ENCODE assay signal across 10 mouse cellular contexts in the genomic region with DNA sequence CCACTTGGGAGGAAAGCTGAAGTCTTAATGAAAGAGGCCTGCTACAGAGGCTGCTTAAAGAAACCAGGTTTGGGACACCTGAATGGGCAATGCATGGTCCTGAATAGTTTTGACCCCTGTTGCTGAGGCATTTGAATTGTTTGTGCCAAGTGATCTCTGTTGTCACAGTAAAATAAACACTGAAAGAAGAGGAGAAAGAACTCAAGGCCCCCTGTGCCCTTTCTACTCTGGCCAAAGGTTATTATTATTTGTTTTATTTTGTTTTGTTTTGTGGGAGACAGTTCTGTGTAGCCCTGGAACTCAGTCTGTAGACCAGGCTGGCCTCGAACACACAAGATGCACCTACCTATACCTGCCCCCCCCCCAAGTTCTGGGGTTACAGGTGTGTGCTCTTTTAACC. TPM values are rescaled to one million over a fixed set of nuclear protein-coding genes. Genes with fewer than 3 reads are reported as not detected.
DNase-seq lines count a peak whose midpoint lies in the region; ATAC-seq and TF ChIP-seq lines count a peak whose summit lies in the region.
"Had no signal": no experiment of that assay in that cellular context is flagged by ENCODE, and none has a peak within 500 bp of the region (broad histone marks: within the 10 kb centered on the region; RNA-seq: fewer than 3 reads in every experiment).

No protein-coding gene starts in this region.

- H3K27ac ChIP-seq in heart, postnatal 0 days (ENCODE audit: low read depth), result peak overlapping the region; percentile 91; the same call in 1 of the 2 replicates
- no peak overlapping the region for H3K27ac ChIP-seq in embryonic facial prominence, embryonic 12.5 days
- H3K27ac ChIP-seq in hindbrain, embryonic 16.5 days (ENCODE audit: low read depth, low read length), result no peak overlapping the region
- no peak overlapping the region for H3K27ac ChIP-seq in midbrain, embryonic 12.5 days (replicated peaks)

- TF ChIP-seq EP300 in heart, postnatal 0 days (IDR thresholded peaks at IDR 0.05; ENCODE audit: low read depth), result no peak

- H3K4me1 ChIP-seq in heart, postnatal 0 days (ENCODE audit: control insufficient read depth, insufficient read depth), result peaks cover 31% of the 10 kb centered on the region
- H3K4me1 ChIP-seq in embryonic facial prominence, embryonic 12.5 days, result peaks cover 36% of the 10 kb centered on the region
- peaks cover 24% of the 10 kb centered on the region for H3K4me1 ChIP-seq in hindbrain, embryonic 16.5 days (ENCODE audit: control insufficient read depth, insufficient read depth, low read depth, low read length)
- H3K4me1 ChIP-seq in midbrain, embryonic 12.5 days, result peaks cover 38% of the 10 kb centered on the region

- TF ChIP-seq CTCF in heart, postnatal 0 days (IDR thresholded peaks at IDR 0.05; ENCODE audit: low read depth), result no peak

- H3K9ac ChIP-seq in heart, postnatal 0 days (replicated peaks; ENCODE audit: low read depth, low read length), result peak overlapping the region; percentile 78; the same call in 1 of the 2 replicates
- H3K9ac ChIP-seq in embryonic facial prominence, embryonic 12.5 days, result no peak overlapping the region; the same call in 1 of the 2 replicates
- H3K9ac ChIP-seq in hindbrain, embryonic 16.5 days (ENCODE audit: low read depth, low read length), result no peak overlapping the region
- no peak overlapping the region for H3K9ac ChIP-seq in midbrain, embryonic 12.5 days (replicated peaks)

- no peak overlapping the region for H3K4me3 ChIP-seq in heart, postnatal 0 days (ENCODE audit: low read depth, low read length)
- H3K4me3 ChIP-seq in embryonic facial prominence, embryonic 12.5 days, result 0 out of 2 replicates have a peak overlapping the region, but pooled peaks have one; percentile 43
- H3K4me3 ChIP-seq in hindbrain, embryonic 16.5 days (ENCODE audit: low read length), result no peak overlapping the region
- H3K4me3 ChIP-seq in midbrain, embryonic 12.5 days, result 0 out of 2 replicates have a peak overlapping the region, but pooled peaks have one; percentile 50

- no peak for ATAC-seq in heart, postnatal 0 days (ENCODE audit: insufficient read depth, low read depth)
- no peak for ATAC-seq in embryonic facial prominence, embryonic 12.5 days (ENCODE audit: insufficient number of reproducible peaks, insufficient read depth, low FRiP score, low TSS enrichment)
- ATAC-seq in hindbrain, embryonic 16.5 days, result no peak
- ATAC-seq in midbrain, embryonic 12.5 days (ENCODE audit: low FRiP score, low read depth), result no peak
- ATAC-seq in activated CD4-positive, CD25-positive, alpha-beta regulatory T cell, adult 4 months, result no peak
- ATAC-seq in CD4-positive, CD25-positive, alpha-beta regulatory T cell, adult 4 months, result no peak

- WGBS in heart, postnatal 0 days, result 77% methylated on average over 1 of the region's 1 CpGs
- WGBS in embryonic facial prominence, embryonic 12.5 days, result 69% methylated on average over 1 of the region's 1 CpGs
- 83% methylated on average over 1 of the region's 1 CpGs for WGBS in hindbrain, embryonic 16.5 days
- WGBS in midbrain, embryonic 12.5 days, result 80% methylated on average over 1 of the region's 1 CpGs

- H3K27me3 ChIP-seq in heart, postnatal 0 days (ENCODE audit: control insufficient read depth, insufficient read depth, low read length), result no peaks in the 10 kb centered on the region; the same call in 1 of the 2 replicates
- peaks cover 34% of the 10 kb centered on the region for H3K27me3 ChIP-seq in embryonic facial prominence, embryonic 12.5 days
- H3K27me3 ChIP-seq in hindbrain, embryonic 16.5 days (replicated peaks; ENCODE audit: control insufficient read depth, insufficient read depth, low read length), result no peaks in the 10 kb centered on the region
- peaks cover 95% of the 10 kb centered on the region for H3K27me3 ChIP-seq in midbrain, embryonic 12.5 days

- H3K4me2 ChIP-seq in heart, postnatal 0 days (ENCODE audit: low read depth, low read length), result peak overlapping the region; percentile 59
- peak overlapping the region; percentile 80 for H3K4me2 ChIP-seq in embryonic facial prominence, embryonic 12.5 days (replicated peaks)
- peak overlapping the region; percentile 74 for H3K4me2 ChIP-seq in hindbrain, embryonic 16.5 days (ENCODE audit: low read length)
- H3K4me2 ChIP-seq in midbrain, embryonic 12.5 days (replicated peaks), result peak overlapping the region; percentile 95

- H3K36me3 ChIP-seq in heart, postnatal 0 days (replicated peaks; ENCODE audit: control insufficient read depth, insufficient read depth, low read length), result no peaks in the 10 kb centered on the region
- no peaks in the 10 kb centered on the region for H3K36me3 ChIP-seq in embryonic facial prominence, embryonic 12.5 days
- H3K36me3 ChIP-seq in hindbrain, embryonic 16.5 days (ENCODE audit: control insufficient read depth, insufficient read depth, low read length), result no peaks in the 10 kb centered on the region
- no peaks in the 10 kb centered on the region for H3K36me3 ChIP-seq in midbrain, embryonic 12.5 days

- no peaks in the 10 kb centered on the region for H3K9me3 ChIP-seq in heart, postnatal 0 days (replicated peaks; ENCODE audit: control insufficient read depth, low read length)
- H3K9me3 ChIP-seq in embryonic facial prominence, embryonic 12.5 days, result no peaks in the 10 kb centered on the region
- H3K9me3 ChIP-seq in hindbrain, embryonic 16.5 days (ENCODE audit: control insufficient read depth, low read length), result no peaks in the 10 kb centered on the region
- no peaks in the 10 kb centered on the region for H3K9me3 ChIP-seq in midbrain, embryonic 12.5 days

- no peak for DNase-seq in heart, postnatal 0 days (ENCODE audit: low spot score)
- DNase-seq in heart, adult 11 months, result no peak
- DNase-seq in frontal cortex, postnatal 14 days (ENCODE audit: low spot score in 2 of 2), result no peak

RNA-seq across cellular contexts. Expression of gene Mmp11, which starts 1.3 kb away (rescaled TPM):
- 13.7 and 29.4 TPM in 2 replicates for total RNA-seq in heart, postnatal 0 days (2014; rRNA removed; ENCODE audit: low replicate concordance)
- 12.6 and 15.4 TPM in 2 replicates for polyA plus RNA-seq in heart, postnatal 0 days (2015; fragmentation: Nextera tagmentation; extraction: Ambion mirVana)
- polyA plus RNA-seq in embryonic facial prominence, embryonic 12.5 days (2016; fragmentation: Nextera tagmentation; extraction: Ambion mirVana), result 110 and 112 TPM in 2 replicates
- polyA plus RNA-seq in hindbrain, embryonic 16.5 days (2015; fragmentation: Nextera tagmentation; extraction: Ambion mirVana), result 13.6 and 16.6 TPM in 2 replicates
- 32.2 and 44.0 TPM in 2 replicates for polyA plus RNA-seq in midbrain, embryonic 12.5 days (2016; fragmentation: Nextera tagmentation; extraction: Ambion mirVana)
- polyA plus RNA-seq in activated CD4-positive, CD25-positive, alpha-beta regulatory T cell, adult 4 months (2017; shearing (Covaris generic)), result 1 to 10 TPM; 2.5 to 9.1 TPM
- 10 to 100 TPM in 1 of 2 experiments, 1 to 10 TPM in 1; 6.1 to 11.8 TPM for polyA plus RNA-seq in CD4-positive, CD25-positive, alpha-beta regulatory T cell, adult 4 months (2017; shearing (Covaris generic))

RNA-seq across cellular contexts. Expression of gene Chchd10, which starts 2.1 kb away (rescaled TPM):
- total RNA-seq in heart, postnatal 0 days (2014; rRNA removed; ENCODE audit: low replicate concordance), result 1,554 and 1,749 TPM in 2 replicates
- 1,293 and 1,345 TPM in 2 replicates for polyA plus RNA-seq in heart, postnatal 0 days (2015; fragmentation: Nextera tagmentation; extraction: Ambion mirVana)
- polyA plus RNA-seq in embryonic facial prominence, embryonic 12.5 days (2016; fragmentation: Nextera tagmentation; extraction: Ambion mirVana), result 10.2 and 11.8 TPM in 2 replicates
- polyA plus RNA-seq in hindbrain, embryonic 16.5 days (2015; fragmentation: Nextera tagmentation; extraction: Ambion mirVana), result 167 and 218 TPM in 2 replicates
- polyA plus RNA-seq in midbrain, embryonic 12.5 days (2016; fragmentation: Nextera tagmentation; extraction: Ambion mirVana), result 5.7 and 7.4 TPM in 2 replicates
- 10 to 100 TPM; 13.1 to 20.1 TPM for polyA plus RNA-seq in activated CD4-positive, CD25-positive, alpha-beta regulatory T cell, adult 4 months (2017; shearing (Covaris generic))
- polyA plus RNA-seq in CD4-positive, CD25-positive, alpha-beta regulatory T cell, adult 4 months (2017; shearing (Covaris generic)), result 10 to 100 TPM; 15.3 to 18.3 TPM

RNA-seq across cellular contexts. Expression of gene Gm867, which starts 5.5 kb away (rescaled TPM):
- total RNA-seq in heart, postnatal 0 days (2014; rRNA removed; ENCODE audit: low replicate concordance), result not detected in 2 replicates
- polyA plus RNA-seq in heart, postnatal 0 days (2015; fragmentation: Nextera tagmentation; extraction: Ambion mirVana), result 0.31 and 0.32 TPM in 2 replicates
- 0.31 and 0.37 TPM in 2 replicates for polyA plus RNA-seq in embryonic facial prominence, embryonic 12.5 days (2016; fragmentation: Nextera tagmentation; extraction: Ambion mirVana)
- 0.74 and 1.5 TPM in 2 replicates for polyA plus RNA-seq in hindbrain, embryonic 16.5 days (2015; fragmentation: Nextera tagmentation; extraction: Ambion mirVana)
- 0.46 and 0.56 TPM in 2 replicates for polyA plus RNA-seq in midbrain, embryonic 12.5 days (2016; fragmentation: Nextera tagmentation; extraction: Ambion mirVana)
- not detected for polyA plus RNA-seq in activated CD4-positive, CD25-positive, alpha-beta regulatory T cell, adult 4 months (2017; shearing (Covaris generic))
- under 1 TPM in 1 of 2 experiments, not detected in 1; 0.27 TPM for polyA plus RNA-seq in CD4-positive, CD25-positive, alpha-beta regulatory T cell, adult 4 months (2017; shearing (Covaris generic))

RNA-seq across cellular contexts. Expression of gene Vpreb3, which starts 7.9 kb away (rescaled TPM):
- 1.3 TPM in 1 of 2 replicates, not detected in the other for total RNA-seq in heart, postnatal 0 days (2014; rRNA removed; ENCODE audit: low replicate concordance)
- 0.22 and 0.73 TPM in 2 replicates for polyA plus RNA-seq in heart, postnatal 0 days (2015; fragmentation: Nextera tagmentation; extraction: Ambion mirVana)
- 0.56 and 0.79 TPM in 2 replicates for polyA plus RNA-seq in embryonic facial prominence, embryonic 12.5 days (2016; fragmentation: Nextera tagmentation; extraction: Ambion mirVana)
- polyA plus RNA-seq in hindbrain, embryonic 16.5 days (2015; fragmentation: Nextera tagmentation; extraction: Ambion mirVana), result 0.35 and 0.64 TPM in 2 replicates
- 0.71 TPM in 1 of 2 replicates, not detected in the other for polyA plus RNA-seq in midbrain, embryonic 12.5 days (2016; fragmentation: Nextera tagmentation; extraction: Ambion mirVana)
- polyA plus RNA-seq in activated CD4-positive, CD25-positive, alpha-beta regulatory T cell, adult 4 months (2017; shearing (Covaris generic)), result 1 to 10 TPM in 1 of 2 experiments, not detected in 1; 3.5 TPM
- 1 to 10 TPM; 1.3 to 2.1 TPM for polyA plus RNA-seq in CD4-positive, CD25-positive, alpha-beta regulatory T cell, adult 4 months (2017; shearing (Covaris generic))
- total RNA-seq: layer of hippocampus, postnatal 25 days had no signal
- polyA plus RNA-seq: frontal cortex, adult 2 months had no signal

RNA-seq across cellular contexts. Expression of gene Smarcb1, which starts 13.6 kb away (rescaled TPM):
- total RNA-seq in heart, postnatal 0 days (2014; rRNA removed; ENCODE audit: low replicate concordance), result 45.7 and 51.2 TPM in 2 replicates
- polyA plus RNA-seq in heart, postnatal 0 days (2015; fragmentation: Nextera tagmentation; extraction: Ambion mirVana), result 63.9 and 65.7 TPM in 2 replicates
- 269 TPM in 2 replicates for polyA plus RNA-seq in embryonic facial prominence, embryonic 12.5 days (2016; fragmentation: Nextera tagmentation; extraction: Ambion mirVana)
- 252 TPM in 2 replicates for polyA plus RNA-seq in hindbrain, embryonic 16.5 days (2015; fragmentation: Nextera tagmentation; extraction: Ambion mirVana)
- 294 and 315 TPM in 2 replicates for polyA plus RNA-seq in midbrain, embryonic 12.5 days (2016; fragmentation: Nextera tagmentation; extraction: Ambion mirVana)
- 100 to 1,000 TPM in 1 of 2 experiments, 10 to 100 TPM in 1; 75.0 to 127 TPM for polyA plus RNA-seq in activated CD4-positive, CD25-positive, alpha-beta regulatory T cell, adult 4 months (2017; shearing (Covaris generic))
- polyA plus RNA-seq in CD4-positive, CD25-positive, alpha-beta regulatory T cell, adult 4 months (2017; shearing (Covaris generic)), result 100 to 1,000 TPM in 1 of 2 experiments, 10 to 100 TPM in 1; 98.5 to 160 TPM

Comparison
In these comparisons a context has a peak if more than half of its experiments do, and no peak if none do; other contexts are left out.
1. H3K4me3 ChIP-seq: peak in embryonic facial prominence, embryonic 12.5 days (single experiment) and midbrain, embryonic 12.5 days (single experiment); none in heart, postnatal 0 days (single experiment) and hindbrain, embryonic 16.5 days (single experiment).
2. Peak in every context shown above with its lines, with median percentiles within 50 percentile points of each other: H3K4me2 ChIP-seq.